Mouse (Mus musculus): Measurements from ENCODE around the gene Frem2. TPM values are rescaled to one million over a fixed set of nuclear protein-coding genes. Genes with fewer than 3 reads are reported as not detected.
A peak's percentile ranks its signal among the peaks of the same experiment; 100 is the strongest.

Gene Frem2
- polyA plus RNA-seq, 1 experiment from 2014 or later: 0.06 TPM

DNA sequence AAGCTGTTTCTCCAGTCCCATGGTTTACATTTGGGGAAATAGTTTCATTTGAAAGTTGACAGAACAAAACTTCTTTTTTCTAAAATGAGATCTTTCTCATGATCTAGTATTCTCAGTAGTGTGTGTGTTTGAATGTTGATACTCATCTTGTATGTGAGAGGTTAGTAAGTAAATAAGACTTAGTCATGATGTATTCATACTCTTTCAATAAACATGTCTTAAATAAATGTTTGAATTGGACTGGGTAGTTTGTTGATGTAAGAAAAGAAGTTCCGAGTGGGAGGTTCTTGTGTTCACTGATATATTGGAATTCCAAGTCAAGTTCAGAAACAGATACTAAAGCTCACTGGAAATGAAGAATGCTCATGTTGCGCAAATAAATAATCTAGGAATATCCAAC lies 25.1 kb upstream of the Frem2 start:
- DNase-seq: no peak
- Histone ChIP-seq H3K27ac (ENCODE audit: low read depth) (no peak overlapping the region), H3K4me3 (ENCODE audit: low read depth, low read length) (no peak overlapping the region), H3K9ac (replicated peaks) (no peak overlapping the region), H3K9me3 (ENCODE audit: low read length) (no peaks in the 10 kb centered on the region), H3K4me2 (ENCODE audit: low read depth, low read length) (no peak overlapping the region), H3K36me3 (replicated peaks; ENCODE audit: insufficient read depth, low read length) (no peaks in the 10 kb centered on the region), H3K4me1 (ENCODE audit: insufficient read depth) (no peaks in the 10 kb centered on the region), H3K27me3 (ENCODE audit: insufficient read depth, low read length) (no peaks in the 10 kb centered on the region)
- no peak for TF ChIP-seq EP300 (IDR thresholded peaks at IDR 0.05; ENCODE audit: low read depth)
- no peak for TF ChIP-seq CTCF (IDR thresholded peaks at IDR 0.05; ENCODE audit: low read depth)
- ATAC-seq: peak; percentile 64
- 68% methylated on average over 2 of the region's 2 CpGs for WGBS (ENCODE audit: insufficient replicate concordance)

GRCm38 (mm10) chr3:53680816-53681215 lies 23.7 kb upstream of the Frem2 start:
- no peak overlapping the region for H3K9ac ChIP-seq (replicated peaks)
- H3K4me2 ChIP-seq (ENCODE audit: low read depth, low read length): no peak overlapping the region
- DNase-seq (no peak), ATAC-seq (no peak)
- no peaks in the 10 kb centered on the region for H3K9me3 ChIP-seq (ENCODE audit: low read length)
- TF ChIP-seq EP300 (IDR thresholded peaks at IDR 0.05; ENCODE audit: low read depth) (no peak), CTCF (IDR thresholded peaks at IDR 0.05; ENCODE audit: low read depth) (no peak)
- no peaks in the 10 kb centered on the region for H3K27me3 ChIP-seq (ENCODE audit: insufficient read depth, low read length)
- H3K36me3 ChIP-seq (replicated peaks; ENCODE audit: insufficient read depth, low read length): no peaks in the 10 kb centered on the region
- 52% methylated on average over 2 of the region's 2 CpGs for WGBS (ENCODE audit: insufficient replicate concordance)
- no peaks in the 10 kb centered on the region for H3K4me1 ChIP-seq (ENCODE audit: insufficient read depth)
- no peak overlapping the region for H3K27ac ChIP-seq (ENCODE audit: low read depth)
- H3K4me3 ChIP-seq (ENCODE audit: low read depth, low read length): no peak overlapping the region

DNA sequence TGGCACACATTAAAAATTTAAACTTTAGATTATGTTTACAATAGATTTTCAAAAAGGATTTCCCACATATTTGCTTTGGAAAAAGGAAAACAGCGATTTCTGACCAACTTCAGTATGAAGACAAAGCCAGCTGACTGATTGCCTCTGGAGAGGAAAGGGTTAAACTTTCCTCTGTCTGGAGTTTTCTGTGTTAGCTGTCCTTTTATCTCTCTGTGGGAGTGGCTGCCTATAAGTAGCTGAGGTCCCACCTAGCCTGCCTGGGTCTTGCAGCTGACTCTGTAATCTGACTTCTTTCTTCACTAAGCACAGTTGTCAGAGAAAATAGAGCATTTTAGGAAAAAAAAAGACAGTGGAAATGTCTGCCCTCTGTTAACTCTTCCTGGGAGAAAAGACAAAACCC lies 17.1 kb upstream of the Frem2 start:
- Histone ChIP-seq H3K4me1 (ENCODE audit: insufficient read depth) (no peaks in the 10 kb centered on the region; the same call in 1 of the 2 replicates), H3K9me3 (ENCODE audit: low read length) (no peaks in the 10 kb centered on the region), H3K27ac (ENCODE audit: low read depth) (no peak overlapping the region), H3K4me3 (ENCODE audit: low read depth, low read length) (no peak overlapping the region), H3K27me3 (ENCODE audit: insufficient read depth, low read length) (no peaks in the 10 kb centered on the region), H3K9ac (replicated peaks) (no peak overlapping the region), H3K36me3 (replicated peaks; ENCODE audit: insufficient read depth, low read length) (no peaks in the 10 kb centered on the region), H3K4me2 (ENCODE audit: low read depth, low read length) (no peak overlapping the region)
- no peak for TF ChIP-seq EP300 (IDR thresholded peaks at IDR 0.05; ENCODE audit: low read depth)
- no peak for TF ChIP-seq CTCF (IDR thresholded peaks at IDR 0.05; ENCODE audit: low read depth)
- no peak for DNase-seq
- 27% methylated on average over 1 of the region's 1 CpGs for WGBS (ENCODE audit: insufficient replicate concordance)
- no peak for ATAC-seq

GRCm38 (mm10) chr3:53669736-53670135 lies 12.6 kb upstream of the Frem2 start:
- ATAC-seq (no peak), DNase-seq (no peak)
- Histone ChIP-seq H3K4me2 (ENCODE audit: low read depth, low read length) (no peak overlapping the region), H3K4me1 (ENCODE audit: insufficient read depth) (no peaks in the 10 kb centered on the region), H3K4me3 (ENCODE audit: low read depth, low read length) (no peak overlapping the region), H3K9ac (replicated peaks) (no peak overlapping the region), H3K9me3 (ENCODE audit: low read length) (no peaks in the 10 kb centered on the region), H3K36me3 (replicated peaks; ENCODE audit: insufficient read depth, low read length) (no peaks in the 10 kb centered on the region), H3K27me3 (ENCODE audit: insufficient read depth, low read length) (no peaks in the 10 kb centered on the region), H3K27ac (ENCODE audit: low read depth) (no peak overlapping the region)
- WGBS (ENCODE audit: insufficient replicate concordance): 72% methylated on average over 2 of the region's 2 CpGs
- TF ChIP-seq CTCF (IDR thresholded peaks at IDR 0.05; ENCODE audit: low read depth): no peak
- TF ChIP-seq EP300 (IDR thresholded peaks at IDR 0.05; ENCODE audit: low read depth): no peak

GRCm38 (mm10) chr3:53657744-53658534 lies 784 bp upstream of the Frem2 start:
- Histone ChIP-seq H3K36me3 (replicated peaks; ENCODE audit: insufficient read depth, low read length) (no peaks in the 10 kb centered on the region), H3K9ac (replicated peaks) (no peak overlapping the region), H3K4me2 (ENCODE audit: low read depth, low read length) (peak overlapping the region; percentile 60), H3K4me3 (ENCODE audit: low read depth, low read length) (peak overlapping the region; percentile 42), H3K4me1 (ENCODE audit: insufficient read depth) (peaks cover 6% of the 10 kb centered on the region; the same call in 1 of the 2 replicates), H3K9me3 (ENCODE audit: low read length) (no peaks in the 10 kb centered on the region), H3K27me3 (ENCODE audit: insufficient read depth, low read length) (peaks cover 28% of the 10 kb centered on the region), H3K27ac (ENCODE audit: low read depth) (no peak overlapping the region)
- 1% methylated on average over 21 of the region's 21 CpGs for WGBS (ENCODE audit: insufficient replicate concordance)
- DNase-seq: peak; percentile 27
- no peak for TF ChIP-seq EP300 (IDR thresholded peaks at IDR 0.05; ENCODE audit: low read depth)
- peak; percentile 58 for TF ChIP-seq CTCF (IDR thresholded peaks at IDR 0.05; ENCODE audit: low read depth)
- no peak for ATAC-seq

- no peak for TF ChIP-seq CTCF (IDR thresholded peaks at IDR 0.05; ENCODE audit: low read depth)
- no peak for TF ChIP-seq EP300 (IDR thresholded peaks at IDR 0.05; ENCODE audit: low read depth)
- H3K27me3 ChIP-seq (ENCODE audit: insufficient read depth, low read length): peaks cover 28% of the 10 kb centered on the region
- ATAC-seq: no peak
- WGBS (ENCODE audit: insufficient replicate concordance): 3% methylated on average over 42 of the region's 42 CpGs
- no peaks in the 10 kb centered on the region for H3K9me3 ChIP-seq (ENCODE audit: low read length)
- DNase-seq: no peak
- no peak overlapping the region for H3K9ac ChIP-seq (replicated peaks)
- peak overlapping the region; percentile 60 for H3K4me2 ChIP-seq (ENCODE audit: low read depth, low read length)
- no peaks in the 10 kb centered on the region for H3K36me3 ChIP-seq (replicated peaks; ENCODE audit: insufficient read depth, low read length)
- H3K4me1 ChIP-seq (ENCODE audit: insufficient read depth): peaks cover 6% of the 10 kb centered on the region; the same call in 1 of the 2 replicates
- peak overlapping the region; percentile 42 for H3K4me3 ChIP-seq (ENCODE audit: low read depth, low read length)
- H3K27ac ChIP-seq (ENCODE audit: low read depth): no peak overlapping the region
These were observed 752 bp downstream of the Frem2 start for GRCm38 (mm10) chr3:53656328-53656877.

All from liver, postnatal 0 days (tissue).